Mouse (Mus musculus): ENCODE results near the gene Setd3.

- TF ChIP-seq CTCF (IDR thresholded peaks at IDR 0.05; ENCODE audit: control insufficient read depth, insufficient read depth, insufficient replicate concordance, low read depth, low read length) (no peak), POLR2A (IDR thresholded peaks at IDR 0.05; ENCODE audit: control insufficient read depth, low read depth, low read length) (no peak)
These were observed 34.3 kb upstream of the Setd3 start for GRCm38 (mm10) chr12:108213090-108214041.
